Mouse (Mus musculus): Measurements from ENCODE around the gene Nme3. TPM values are rescaled to one million over a fixed set of nuclear protein-coding genes. Genes with fewer than 3 reads are reported as not detected.

Gene Nme3
- total and polyA plus RNA-seq, 2 experiments from 2014 or later, result 74.7 to 75.7 TPM

GRCm38 (mm10) chr17:24851381-24852125 is 44.7 kb upstream of the Nme3 start:
- TF ChIP-seq CTCF (IDR thresholded peaks at IDR 0.05; ENCODE audit: low read depth), result no peak

GRCm38 (mm10) chr17:24855838-24856464 is 40.3 kb upstream of the Nme3 start:
- Histone ChIP-seq H3K27ac (ENCODE audit: low read depth, low read length) (no peak overlapping the region), H3K4me1 (ENCODE audit: insufficient read depth) (peaks cover 4% of the 10 kb centered on the region; the same call in 1 of the 2 replicates), H3K27me3 (ENCODE audit: insufficient read depth, low read length) (no peaks in the 10 kb centered on the region), H3K9ac (no peak overlapping the region), H3K4me2 (ENCODE audit: low read depth) (no peak overlapping the region), H3K4me3 (ENCODE audit: low read depth, low read length) (no peak overlapping the region), H3K9me3 (ENCODE audit: low read length) (no peaks in the 10 kb centered on the region), H3K36me3 (ENCODE audit: insufficient read depth) (peaks cover 45% of the 10 kb centered on the region)
- no peak for ATAC-seq
- TF ChIP-seq CTCF (IDR thresholded peaks at IDR 0.05; ENCODE audit: low read depth), result no peak
- WGBS, result 76% methylated on average over 3 of the region's 3 CpGs
- no peak for DNase-seq

More at GRCm38 (mm10) chr17:24851381-24852125, 44.7 kb upstream of the Nme3 start:
- no peaks in the 10 kb centered on the region for H3K27me3 ChIP-seq (ENCODE audit: insufficient read depth, low read length)
- H3K9ac ChIP-seq, result no peak overlapping the region
- DNase-seq (no peak), ATAC-seq (no peak)
- no peaks in the 10 kb centered on the region for H3K9me3 ChIP-seq (ENCODE audit: low read length)
- peaks cover 16% of the 10 kb centered on the region; the same call in 1 of the 2 replicates for H3K4me1 ChIP-seq (ENCODE audit: insufficient read depth)
- 80% methylated on average over 10 of the region's 10 CpGs for WGBS
- H3K4me2 ChIP-seq (ENCODE audit: low read depth), result peak overlapping the region; percentile 96
- H3K4me3 ChIP-seq (ENCODE audit: low read depth, low read length), result peak overlapping the region; percentile 84
- no peak overlapping the region for H3K27ac ChIP-seq (ENCODE audit: low read depth, low read length)
- peaks cover 29% of the 10 kb centered on the region for H3K36me3 ChIP-seq (ENCODE audit: insufficient read depth)

GRCm38 (mm10) chr17:24856589-24856988 is 39.7 kb upstream of the Nme3 start:
- no peaks in the 10 kb centered on the region for H3K27me3 ChIP-seq (ENCODE audit: insufficient read depth, low read length)
- no peak overlapping the region for H3K27ac ChIP-seq (ENCODE audit: low read depth, low read length)
- no peak for TF ChIP-seq CTCF (IDR thresholded peaks at IDR 0.05; ENCODE audit: low read depth)
- H3K9ac ChIP-seq, result no peak overlapping the region
- no peaks in the 10 kb centered on the region for H3K9me3 ChIP-seq (ENCODE audit: low read length)
- peaks cover 52% of the 10 kb centered on the region for H3K36me3 ChIP-seq (ENCODE audit: insufficient read depth)
- H3K4me2 ChIP-seq (ENCODE audit: low read depth), result no peak overlapping the region
- no peak for ATAC-seq
- WGBS, result 91% methylated on average over 13 of the region's 13 CpGs
- H3K4me3 ChIP-seq (ENCODE audit: low read depth, low read length), result no peak overlapping the region
- no peaks in the 10 kb centered on the region for H3K4me1 ChIP-seq (ENCODE audit: insufficient read depth)
- DNase-seq, result no peak

GRCm38 (mm10) chr17:24857831-24858470 is 38.3 kb upstream of the Nme3 start:
- H3K4me2 ChIP-seq (ENCODE audit: low read depth), result no peak overlapping the region
- ATAC-seq (no peak), DNase-seq (no peak)
- H3K9ac ChIP-seq, result no peak overlapping the region
- no peak overlapping the region for H3K4me3 ChIP-seq (ENCODE audit: low read depth, low read length)
- H3K4me1 ChIP-seq (ENCODE audit: insufficient read depth), result no peaks in the 10 kb centered on the region
- no peaks in the 10 kb centered on the region for H3K27me3 ChIP-seq (ENCODE audit: insufficient read depth, low read length)
- WGBS, result 89% methylated on average over 8 of the region's 8 CpGs
- TF ChIP-seq CTCF (IDR thresholded peaks at IDR 0.05; ENCODE audit: low read depth), result no peak
- no peak overlapping the region for H3K27ac ChIP-seq (ENCODE audit: low read depth, low read length)
- H3K9me3 ChIP-seq (ENCODE audit: low read length), result no peaks in the 10 kb centered on the region
- H3K36me3 ChIP-seq (ENCODE audit: insufficient read depth), result peaks cover 64% of the 10 kb centered on the region

- 78% methylated on average over 6 of the region's 6 CpGs for WGBS
- ATAC-seq, result peak; percentile 61
- H3K36me3 ChIP-seq (ENCODE audit: insufficient read depth), result peaks cover 65% of the 10 kb centered on the region
These were observed 37.3 kb upstream of the Nme3 start for GRCm38 (mm10) chr17:24858967-24859366.

GRCm38 (mm10) chr17:24860076-24860475 is 36.2 kb upstream of the Nme3 start:
- no peaks in the 10 kb centered on the region for H3K9me3 ChIP-seq (ENCODE audit: low read length)
- DNase-seq (no peak), ATAC-seq (no peak)
- TF ChIP-seq CTCF (IDR thresholded peaks at IDR 0.05; ENCODE audit: low read depth), result no peak
- no peaks in the 10 kb centered on the region for H3K27me3 ChIP-seq (ENCODE audit: insufficient read depth, low read length)
- WGBS, result 90% methylated on average over 8 of the region's 8 CpGs
- H3K4me1 ChIP-seq (ENCODE audit: insufficient read depth), result no peaks in the 10 kb centered on the region
- H3K27ac ChIP-seq (ENCODE audit: low read depth, low read length), result no peak overlapping the region
- no peak overlapping the region for H3K4me2 ChIP-seq (ENCODE audit: low read depth)
- H3K4me3 ChIP-seq (ENCODE audit: low read depth, low read length), result no peak overlapping the region
- H3K9ac ChIP-seq, result no peak overlapping the region
- peaks cover 64% of the 10 kb centered on the region for H3K36me3 ChIP-seq (ENCODE audit: insufficient read depth)

More at GRCm38 (mm10) chr17:24858967-24859366, 37.3 kb upstream of the Nme3 start:
- Histone ChIP-seq H3K9me3 (ENCODE audit: low read length) (no peaks in the 10 kb centered on the region), H3K4me2 (ENCODE audit: low read depth) (no peak overlapping the region), H3K4me1 (ENCODE audit: insufficient read depth) (no peaks in the 10 kb centered on the region), H3K27me3 (ENCODE audit: insufficient read depth, low read length) (no peaks in the 10 kb centered on the region), H3K27ac (ENCODE audit: low read depth, low read length) (no peak overlapping the region), H3K4me3 (ENCODE audit: low read depth, low read length) (no peak overlapping the region), H3K9ac (no peak overlapping the region)
- TF ChIP-seq CTCF (IDR thresholded peaks at IDR 0.05; ENCODE audit: low read depth), result no peak
- DNase-seq, result no peak

- WGBS, result 96% methylated on average over 3 of the region's 3 CpGs
- Histone ChIP-seq H3K4me2 (ENCODE audit: low read depth) (no peak overlapping the region), H3K4me3 (ENCODE audit: low read depth, low read length) (no peak overlapping the region), H3K9me3 (ENCODE audit: low read length) (no peaks in the 10 kb centered on the region), H3K36me3 (ENCODE audit: insufficient read depth) (peaks cover 49% of the 10 kb centered on the region), H3K27me3 (ENCODE audit: insufficient read depth, low read length) (no peaks in the 10 kb centered on the region), H3K27ac (ENCODE audit: low read depth, low read length) (no peak overlapping the region), H3K4me1 (ENCODE audit: insufficient read depth) (no peaks in the 10 kb centered on the region), H3K9ac (no peak overlapping the region)
- DNase-seq, result no peak
- TF ChIP-seq CTCF (IDR thresholded peaks at IDR 0.05; ENCODE audit: low read depth), result no peak
- ATAC-seq, result no peak
These were observed 34.5 kb upstream of the Nme3 start for GRCm38 (mm10) chr17:24861785-24862184.
